Mouse (Mus musculus): ENCODE data around the gene Aldh3a1. TPM values are rescaled to one million over a fixed set of nuclear protein-coding genes. Genes with fewer than 3 reads are reported as not detected.

Gene Aldh3a1
- total RNA-seq, 2 experiments from 2014 or later: 0.15 to 0.47 TPM

GRCm38 (mm10) chr11:61228406-61228805, 21.1 kb downstream of the Aldh3a1 start:
- no peak for DNase-seq
- intact Hi-C loops (cut with DNase I): no loop called here

- intact Hi-C loops (cut with DNase I): no loop called here
- DNase-seq: peak; percentile 42 to 59
These were observed 24.0 kb downstream of the Aldh3a1 start for GRCm38 (mm10) chr11:61231329-61231728.

GRCm38 (mm10) chr11:61234174-61234573, 26.8 kb downstream of the Aldh3a1 start:
- intact Hi-C loops (cut with DNase I): no loop called here

GRCm38 (mm10) chr11:61236015-61236414, 28.7 kb downstream of the Aldh3a1 start:
- intact Hi-C loops (cut with DNase I): no loop called here
- DNase-seq: no peak

More at GRCm38 (mm10) chr11:61234174-61234573, 26.8 kb downstream of the Aldh3a1 start:
- no peak for DNase-seq

GRCm38 (mm10) chr11:61244406-61244805, 37.1 kb downstream of the Aldh3a1 start:
- DNase-seq: no peak
- intact Hi-C loops (cut with DNase I): no loop called here

GRCm38 (mm10) chr11:61251741-61252140, 44.4 kb downstream of the Aldh3a1 start:
- DNase-seq: no peak
- intact Hi-C loops (cut with DNase I): no loop called here

- no peak for DNase-seq
- intact Hi-C loops (cut with DNase I): no loop called here
These were observed 45.5 kb downstream of the Aldh3a1 start for GRCm38 (mm10) chr11:61252807-61253206.

GRCm38 (mm10) chr11:61259106-61259505, 51.8 kb downstream of the Aldh3a1 start:
- intact Hi-C loops (cut with DNase I): no loop called here
- DNase-seq: no peak

- DNase-seq: no peak
- intact Hi-C loops (cut with DNase I): no loop called here
These were observed 55.2 kb downstream of the Aldh3a1 start for GRCm38 (mm10) chr11:61262516-61262915.

GRCm38 (mm10) chr11:61263841-61264240, 56.5 kb downstream of the Aldh3a1 start:
- DNase-seq: no peak
- intact Hi-C loops (cut with DNase I): no loop called here

- intact Hi-C loops (cut with DNase I): no loop called here
- DNase-seq: peak; percentile 92
These were observed 59.5 kb downstream of the Aldh3a1 start, which contains the start of gene Aldh3a2 for GRCm38 (mm10) chr11:61266551-61267533. Aldh3a2 (minus strand) TSS chr11:61267464.

Other genes with a start within 250 kb of the Aldh3a1 start
- 10 to 100 TPM; 56.1 to 69.0 TPM for gene Kcnj12, start 185.0 kb upstream of the Aldh3a1 start, total RNA-seq (2021)
- gene Tnfrsf13b, start 80.8 kb upstream of the Aldh3a1 start, total RNA-seq (2021): under 1 TPM; 0.30 to 0.43 TPM
- gene Usp22, start 32.5 kb upstream of the Aldh3a1 start, total RNA-seq (2021): 10 to 100 TPM; 13.1 to 18.6 TPM
- gene Aldh3a2, start 59.9 kb downstream of the Aldh3a1 start, total RNA-seq (2021): 10 to 100 TPM; 12.1 to 14.4 TPM
- not detected for gene Slc47a2, start 135.3 kb downstream of the Aldh3a1 start, total RNA-seq (2021)
- 10 to 100 TPM; 19.1 to 22.9 TPM for gene Slc47a1, start 170.8 kb downstream of the Aldh3a1 start, total RNA-seq (2021)
- under 1 TPM; 0.07 to 0.23 TPM for gene Rnf112, start 246.6 kb downstream of the Aldh3a1 start, total RNA-seq (2021)